Mouse (Mus musculus): ENCODE results near the gene Tcea3.

DNA sequence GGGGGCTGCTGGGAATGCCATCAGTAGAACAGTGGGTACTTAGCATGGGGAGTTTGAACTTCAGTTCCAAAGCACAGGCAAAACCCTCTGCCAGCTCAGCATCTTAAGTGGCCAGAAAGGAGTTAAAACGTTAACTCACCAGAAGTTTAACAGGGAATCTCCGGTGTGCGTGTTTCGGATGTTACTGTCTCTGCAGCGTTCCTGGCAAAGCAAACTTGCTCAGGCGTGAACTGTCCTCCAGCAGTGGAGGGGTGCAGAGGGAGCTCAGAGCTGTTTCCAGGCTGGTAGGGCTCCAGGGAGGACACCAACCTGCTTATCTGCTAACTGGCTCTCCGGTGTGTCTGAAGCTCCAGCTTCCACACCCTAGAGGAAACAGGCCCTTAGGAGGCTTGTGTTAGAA lies 48.4 kb downstream of the Tcea3 start:
- TF ChIP-seq CTCF (IDR thresholded peaks at IDR 0.05; ENCODE audit: low read depth, low read length) (no peak), POLR2A (IDR thresholded peaks at IDR 0.05; ENCODE audit: insufficient read depth, low read length) (no peak), EP300 (IDR thresholded peaks at IDR 0.05; ENCODE audit: insufficient read depth, low read depth, low read length) (no peak)
